Mouse (Mus musculus) embryo, embryonic 11.5 days (tissue): ENCODE data around the gene Lhx9.
"Not testable (repeated sequence)": the region's sequence is repeated elsewhere in the genome, so short reads cannot be mapped to it uniquely, and the experiment has no call there.

Experiments
- DNase-seq: peaks from one replicate; pipeline ENCODE4 v3.0.0-alpha.2; 2012; ENCODE audit warnings: low read depth, low spot score

The Lhx9 gene

DNA sequence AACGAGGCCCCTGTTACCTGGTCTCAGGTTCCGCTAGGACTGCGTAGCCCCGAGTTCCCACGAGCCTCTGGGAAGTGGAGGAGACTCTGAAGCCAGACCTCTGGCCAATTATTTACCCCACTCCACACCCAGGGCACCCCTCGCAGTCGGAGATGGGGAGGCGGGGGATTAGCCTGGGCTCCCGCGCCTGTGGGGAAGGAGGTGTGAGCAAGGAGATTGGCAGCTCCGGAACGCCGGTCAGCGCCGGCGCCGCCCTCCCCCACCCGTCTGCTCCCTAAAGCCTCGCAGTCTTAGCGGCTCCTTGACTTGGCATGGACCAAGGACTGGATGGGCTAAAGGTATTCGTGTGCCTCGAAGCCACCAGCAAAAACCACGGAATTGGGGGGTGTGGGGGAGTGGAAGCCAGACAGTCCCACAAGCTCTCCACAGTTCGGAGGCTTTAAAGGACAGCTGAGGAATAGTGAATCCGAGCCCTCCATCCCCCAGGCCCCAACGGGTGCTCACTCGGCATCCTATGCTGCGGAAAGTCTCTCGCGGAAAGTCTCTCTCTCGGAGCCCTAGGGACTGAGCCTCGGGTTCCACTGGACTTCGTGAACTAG, at the start of gene Lhx9:
Gene Lhx9 (minus strand): TSS at position 67 of the 599 bp plus-strand sequence.
- DNase-seq = no peak

DNA sequence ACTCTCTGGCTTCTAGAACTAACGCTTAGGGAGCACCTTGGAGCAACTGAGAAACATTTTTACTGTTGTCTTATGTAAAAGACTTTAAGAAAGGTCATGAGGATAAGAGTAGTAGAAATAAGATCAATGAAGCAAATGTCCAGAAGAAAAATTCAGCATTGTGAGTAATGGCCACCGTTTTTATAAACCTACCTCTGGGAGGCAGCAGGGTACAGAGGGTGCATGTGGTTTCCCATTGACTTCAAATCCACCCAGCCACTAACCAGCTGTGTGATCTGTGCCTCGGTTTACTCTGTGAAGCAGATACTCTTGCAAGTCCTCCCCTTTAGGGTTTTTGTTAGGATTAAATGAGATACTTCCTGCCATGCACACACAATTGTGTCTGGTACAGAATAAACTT, 47.7 kb upstream of the Lhx9 start:
- no peak for DNase-seq

DNA sequence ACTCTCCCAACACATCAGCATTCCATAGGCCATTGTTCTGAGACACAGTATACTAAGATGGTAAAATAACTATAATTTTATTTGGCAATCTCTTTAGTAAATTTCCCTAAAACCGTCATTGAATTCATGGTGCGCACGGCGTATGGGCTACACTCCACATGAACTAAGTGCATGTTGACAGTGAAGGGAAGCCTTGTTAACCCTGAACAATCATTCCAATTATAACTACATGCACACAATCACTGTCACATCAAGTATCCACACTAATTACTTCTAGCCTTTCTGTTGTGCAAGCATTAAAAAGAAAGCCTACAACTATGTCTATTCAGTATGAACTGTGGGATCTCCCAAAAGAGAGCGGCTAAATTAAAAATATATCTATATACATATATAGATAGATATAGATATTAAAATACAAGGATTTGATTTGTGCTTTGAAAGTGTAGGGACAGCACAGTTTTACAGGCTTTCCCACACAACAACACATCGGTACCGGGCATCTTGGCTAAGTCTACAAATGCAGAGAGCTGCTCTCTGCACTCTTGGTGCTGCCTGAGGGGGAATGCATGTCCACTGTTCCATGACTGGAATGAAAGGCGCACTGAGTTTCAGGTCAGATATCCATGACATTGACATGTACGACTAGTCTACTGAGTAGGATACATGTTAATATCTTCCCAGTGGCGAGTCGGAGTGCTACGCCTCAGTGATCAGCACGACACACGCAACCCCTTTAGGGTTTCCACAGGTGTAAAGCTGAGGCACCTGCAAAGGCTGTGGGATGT, 29.3 kb upstream of the Lhx9 start:
- DNase-seq = no peak

DNA sequence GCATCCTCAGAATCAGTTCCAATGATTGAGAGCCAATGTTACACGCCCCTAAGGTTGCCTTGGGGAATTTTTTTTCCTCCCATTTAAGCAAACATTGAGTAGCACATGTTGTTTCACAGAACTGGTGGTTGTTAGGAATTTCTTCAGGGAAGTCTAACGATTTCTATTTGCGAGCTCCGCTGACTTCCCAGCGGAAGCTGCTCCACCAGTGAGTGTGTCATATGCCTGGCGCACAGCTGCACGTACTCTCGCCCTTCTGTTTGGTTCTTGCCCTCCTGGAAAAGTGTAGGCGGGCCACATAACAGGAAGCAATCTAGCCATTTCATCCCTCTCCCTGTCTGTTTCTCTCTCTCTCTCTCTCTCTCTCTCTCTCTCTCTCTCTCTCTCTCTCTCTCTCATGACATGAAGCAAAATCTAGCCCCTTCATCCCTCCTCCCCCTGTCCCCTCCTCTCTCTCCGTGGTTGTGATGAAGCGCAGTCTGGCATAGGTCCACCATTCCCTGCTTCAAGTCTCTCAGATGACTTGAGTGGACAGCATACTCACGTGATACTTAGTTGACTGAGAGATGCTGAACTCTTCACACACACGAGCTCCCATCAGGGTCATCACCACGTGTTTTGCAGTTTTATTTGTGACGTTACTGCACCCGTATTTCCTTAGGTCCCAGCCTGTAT, 28.1 kb upstream of the Lhx9 start:
- no peak for DNase-seq

DNA sequence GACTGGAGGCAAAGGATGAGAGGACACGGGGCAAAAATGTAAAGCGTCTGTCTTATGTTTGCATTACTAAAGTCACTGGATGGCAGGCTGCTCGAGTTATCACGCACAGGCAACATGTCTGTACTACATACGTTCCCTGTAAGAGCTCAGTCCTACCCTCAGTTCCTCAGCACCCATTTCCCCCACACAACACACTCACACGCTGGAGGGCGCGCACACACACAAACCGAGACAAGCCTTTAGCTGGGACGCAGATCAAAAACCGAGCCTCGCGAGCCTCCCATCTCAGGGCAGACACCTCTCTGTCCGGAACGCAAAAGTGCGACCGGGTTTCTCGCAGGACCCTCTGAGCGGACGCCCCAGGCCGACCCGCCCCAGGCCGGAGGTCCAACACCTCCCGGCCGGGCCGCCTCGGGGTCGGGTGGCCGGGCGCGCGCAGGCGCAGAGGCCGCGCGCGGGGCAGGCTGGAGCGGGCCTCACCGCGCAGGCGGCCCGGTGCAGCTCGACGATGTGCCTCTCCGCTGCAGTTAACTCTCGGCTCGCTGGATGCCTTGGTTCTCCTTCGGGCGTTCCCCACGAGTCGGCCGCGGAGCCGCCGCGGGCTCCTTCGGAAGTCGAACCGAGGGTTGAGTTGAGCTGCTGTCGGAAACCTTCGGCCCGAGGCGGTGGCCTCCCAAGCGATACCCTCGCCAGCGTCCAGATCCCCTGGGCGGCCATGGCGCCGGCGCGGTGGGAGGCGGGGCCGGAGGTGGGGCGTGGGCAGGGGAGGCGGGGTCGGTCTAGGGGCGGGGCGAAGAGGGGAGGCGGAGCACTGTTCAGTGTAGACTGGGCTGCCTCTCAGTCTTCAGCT, 7.9 kb upstream of the Lhx9 start, which contains the start of gene 2310009B15Rik:
Gene 2310009B15Rik (minus strand): TSS at position 752 of the 850 bp plus-strand sequence.
- not testable (repeated sequence) for DNase-seq

DNA sequence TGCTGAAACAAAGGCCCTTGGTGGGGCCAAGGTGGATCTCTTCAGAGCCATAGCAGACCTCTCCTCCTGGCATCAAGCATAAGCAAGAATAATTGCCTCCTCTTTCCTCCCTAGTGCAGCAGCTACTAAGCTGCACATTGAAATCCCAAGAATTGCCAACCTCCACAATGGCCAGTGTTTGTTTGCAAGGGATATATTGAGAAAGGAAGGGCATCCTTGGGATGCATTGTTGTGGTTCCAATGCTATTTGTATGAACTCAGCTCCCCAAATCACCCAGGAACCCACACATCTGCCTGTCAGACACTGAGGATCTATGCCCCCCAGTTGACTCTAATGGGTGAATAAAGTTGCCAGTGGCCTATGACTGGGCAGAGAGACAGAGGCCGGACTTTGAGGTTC, 2.4 kb upstream of the Lhx9 start:
- DNase-seq = no peak

DNA sequence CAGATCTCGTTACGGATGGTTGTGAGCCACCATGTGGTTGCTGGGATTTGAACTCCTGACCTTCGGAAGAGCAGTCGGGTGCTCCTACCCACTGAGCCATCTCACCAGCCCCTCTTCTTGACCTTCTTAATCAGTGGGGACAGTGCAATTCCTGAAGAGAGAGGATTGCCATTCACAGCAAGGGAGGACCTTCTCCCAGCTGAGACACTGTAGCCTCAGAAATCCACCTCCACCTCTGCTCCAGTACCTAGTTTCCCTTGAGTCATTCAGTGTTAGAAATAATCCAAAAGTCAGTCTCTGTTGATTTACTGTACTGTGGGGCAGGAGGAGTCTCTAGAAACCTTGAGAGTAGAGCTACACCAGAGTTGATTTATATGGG, 1.8 kb upstream of the Lhx9 start:
- DNase-seq = no peak

DNA sequence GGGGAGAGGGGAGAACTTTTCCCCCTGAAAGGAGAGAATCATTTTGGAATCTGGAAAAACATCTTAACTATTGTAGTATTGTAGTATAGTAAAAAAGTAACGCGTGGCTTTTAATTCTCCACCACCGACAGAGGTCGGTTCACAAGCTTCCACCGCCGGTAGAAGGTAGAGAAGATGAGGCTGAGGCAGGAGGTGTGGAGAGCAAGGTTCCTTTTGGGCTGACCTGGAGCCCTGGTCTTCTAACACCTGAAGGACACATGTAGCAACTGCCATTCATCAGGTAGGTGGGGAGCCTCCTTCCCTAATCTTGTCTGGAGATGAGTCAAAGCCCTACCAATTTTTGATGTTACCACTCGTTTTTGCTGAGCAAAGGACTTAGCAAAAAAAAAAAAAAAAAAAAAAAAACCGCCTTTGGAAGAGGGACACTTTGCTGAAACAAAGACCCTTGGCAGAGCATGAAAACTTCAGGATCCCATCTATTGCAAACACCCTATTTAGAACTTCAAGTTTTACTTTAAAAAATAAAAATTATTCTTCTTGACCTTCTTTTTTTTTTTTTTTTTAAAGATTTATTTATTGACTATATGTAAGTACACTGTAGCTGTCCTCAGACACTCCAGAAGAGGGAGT, 1.3 kb upstream of the Lhx9 start:
- DNase-seq = no peak

DNA sequence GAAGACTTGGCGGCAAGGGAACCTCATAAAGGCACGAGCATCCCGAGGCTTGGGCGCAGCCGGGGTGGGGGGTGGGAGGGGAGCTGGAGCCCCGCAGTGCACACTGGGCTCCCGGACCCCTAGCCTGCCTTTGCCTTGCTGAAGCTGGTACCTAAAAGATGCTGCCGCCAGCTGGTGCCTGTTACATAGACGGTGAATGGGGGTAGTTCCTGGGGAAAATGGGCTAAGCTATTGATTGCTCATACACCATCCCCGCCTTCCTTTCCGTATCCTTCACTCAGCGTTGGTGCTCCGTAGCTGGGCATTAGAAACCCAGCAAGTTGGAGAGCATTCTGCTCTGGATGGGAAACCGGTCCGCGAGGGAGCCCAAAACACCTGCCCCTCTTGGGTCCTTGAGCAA, 351 bp downstream of the Lhx9 start:
- no peak for DNase-seq

DNA sequence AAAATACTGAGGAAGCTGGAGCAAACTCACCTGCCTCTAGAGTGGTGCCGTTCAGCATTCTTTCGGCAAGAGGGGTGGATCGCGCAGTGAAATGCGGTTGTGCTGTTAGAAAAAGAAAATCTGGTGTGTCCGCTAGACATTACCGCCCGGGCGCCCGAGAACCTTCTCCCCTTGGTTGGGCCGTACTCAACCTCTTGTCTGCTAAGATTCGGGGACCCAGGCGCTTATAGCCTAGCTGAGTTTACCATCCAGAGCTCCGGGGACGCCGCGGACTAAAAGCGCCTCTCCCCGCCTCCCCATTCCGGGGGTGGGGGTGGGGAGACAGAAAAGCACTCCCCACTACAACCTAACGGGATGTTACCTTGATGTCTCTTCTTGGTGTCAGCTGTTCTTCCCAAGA, 1.2 kb downstream of the Lhx9 start:
- DNase-seq = no peak

DNA sequence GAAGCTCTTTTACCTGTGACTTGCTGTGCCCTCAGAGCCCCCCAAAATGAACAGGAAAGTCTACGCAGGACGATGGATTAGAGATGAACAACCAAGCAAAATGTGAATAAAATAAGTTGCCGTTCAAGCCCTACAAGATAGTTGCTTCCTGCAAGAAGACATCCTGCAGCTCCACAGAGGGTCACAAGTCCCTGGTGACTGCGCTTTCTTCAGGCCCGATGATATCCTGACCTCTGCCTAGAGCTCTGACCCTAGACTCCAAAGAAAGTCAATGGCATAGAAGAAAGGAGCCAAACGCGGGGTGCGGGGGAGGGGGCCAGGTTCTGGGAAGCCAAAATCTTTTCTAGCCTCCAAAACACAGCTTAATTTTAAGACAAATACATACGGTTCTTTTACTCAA, 1.8 kb downstream of the Lhx9 start:
- no peak for DNase-seq

DNA sequence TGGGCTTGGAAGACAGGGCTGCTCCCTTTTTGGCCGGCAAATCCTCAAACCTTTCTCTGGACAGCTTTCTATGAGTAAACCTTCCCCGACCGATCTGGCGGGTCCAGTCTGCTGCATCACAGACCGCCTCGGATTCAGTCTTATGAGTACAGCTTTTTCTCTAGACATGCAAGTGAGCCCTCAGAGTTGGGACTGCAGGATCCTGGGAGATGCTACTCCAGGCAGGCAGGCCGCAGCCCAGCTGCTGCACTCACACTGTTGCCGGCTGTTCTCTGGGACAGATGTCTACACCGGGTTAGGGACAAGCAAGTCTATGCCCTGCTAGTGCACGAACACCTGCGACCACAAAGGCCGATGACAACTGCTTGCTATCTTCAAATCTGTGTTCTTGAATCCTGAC, 2.2 kb downstream of the Lhx9 start:
- DNase-seq = no peak

DNA sequence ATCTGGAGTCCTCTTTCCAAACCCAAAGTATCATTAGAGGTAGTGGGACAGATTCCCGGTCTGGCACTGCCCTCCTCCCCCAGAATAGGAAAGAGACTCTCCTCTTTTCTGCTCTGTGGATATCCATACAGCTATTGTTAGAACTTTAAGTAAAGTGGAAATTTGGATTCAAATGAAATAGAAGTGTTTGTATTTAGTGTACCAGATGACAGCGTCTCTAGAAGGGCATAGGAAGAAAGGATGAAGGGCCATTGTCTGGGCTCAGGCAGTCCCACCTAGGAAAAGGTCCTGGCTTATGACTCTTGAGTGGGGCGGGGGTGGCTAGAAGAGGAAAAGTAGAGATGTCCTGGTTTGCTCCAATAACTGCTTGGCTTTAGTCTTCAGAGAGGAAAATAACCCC, 2.9 kb downstream of the Lhx9 start:
- DNase-seq = no peak

DNA sequence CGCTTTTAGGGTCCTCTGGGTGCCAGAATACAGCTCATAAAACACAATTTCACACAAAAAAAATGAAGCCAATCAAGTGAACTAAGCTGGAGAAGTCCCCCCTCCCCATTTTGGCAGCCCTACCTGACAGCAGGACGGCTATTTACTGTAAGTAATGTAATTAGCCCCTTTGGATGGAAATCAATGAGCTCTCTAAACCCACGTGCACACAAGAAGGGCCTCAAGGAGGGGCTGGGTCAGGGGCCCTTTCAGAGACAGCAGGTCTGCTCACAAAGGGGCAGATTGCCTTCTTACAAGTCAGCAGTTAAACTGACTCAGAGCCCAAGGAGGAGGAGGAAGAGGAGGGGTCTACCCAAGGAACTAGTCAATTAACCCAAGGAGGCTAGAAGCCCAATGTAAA, 4.2 kb downstream of the Lhx9 start:
- no peak for DNase-seq

DNA sequence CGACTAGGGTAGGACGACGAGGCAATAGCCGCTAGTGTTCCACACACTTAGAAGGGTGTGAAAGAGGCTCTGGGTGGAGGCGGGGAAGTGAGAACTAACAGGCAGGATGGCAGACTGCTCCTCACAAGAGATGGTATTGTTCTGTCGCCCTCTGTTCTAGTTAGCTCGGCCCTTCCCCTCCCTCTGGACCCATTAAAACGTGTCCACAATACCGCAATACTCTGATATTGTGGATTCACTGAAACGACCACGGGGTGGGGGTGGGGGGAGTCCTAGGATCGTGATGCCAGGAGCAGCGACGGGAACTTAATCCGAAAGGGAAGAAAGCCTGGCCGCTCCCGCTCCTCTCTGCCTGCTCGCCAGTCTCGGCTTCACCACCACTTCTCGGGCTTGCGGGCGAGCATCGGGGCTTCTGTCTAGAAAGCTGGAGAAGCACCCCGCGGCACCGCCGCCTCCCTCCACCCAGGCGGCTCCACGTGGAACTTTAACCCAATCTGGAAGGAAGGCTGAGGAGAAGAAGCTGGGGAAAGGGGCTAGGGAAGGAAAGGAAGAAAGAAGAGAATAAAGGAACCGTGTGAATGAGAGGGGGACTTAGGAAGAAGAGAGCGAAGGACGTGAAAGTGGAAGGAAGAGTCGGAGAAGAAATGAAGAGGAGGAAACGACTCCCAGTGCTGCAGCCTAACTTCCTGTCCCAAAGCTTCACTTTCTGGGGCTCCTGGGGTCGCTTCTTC, 4.9 kb downstream of the Lhx9 start:
- no peak for DNase-seq

DNA sequence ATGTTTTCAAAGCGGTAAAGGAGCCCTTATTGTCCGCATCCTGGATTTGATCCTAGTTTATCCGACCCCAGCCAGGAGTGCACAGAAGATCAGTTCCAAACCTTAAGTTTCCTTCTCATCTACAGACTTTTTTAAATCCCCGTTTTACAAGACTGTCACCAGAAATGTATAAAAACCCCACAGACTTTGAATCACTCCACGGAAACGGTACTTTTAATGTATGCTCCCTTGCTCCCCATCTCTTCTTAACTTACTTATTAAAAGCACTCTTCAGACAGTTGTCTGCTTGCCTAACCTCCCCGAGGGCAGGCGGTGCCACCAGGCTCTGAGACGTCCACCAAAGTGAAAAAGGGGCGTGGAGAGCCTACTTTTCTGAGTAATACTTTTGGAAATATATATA, 5.6 kb downstream of the Lhx9 start:
- no peak for DNase-seq

DNA sequence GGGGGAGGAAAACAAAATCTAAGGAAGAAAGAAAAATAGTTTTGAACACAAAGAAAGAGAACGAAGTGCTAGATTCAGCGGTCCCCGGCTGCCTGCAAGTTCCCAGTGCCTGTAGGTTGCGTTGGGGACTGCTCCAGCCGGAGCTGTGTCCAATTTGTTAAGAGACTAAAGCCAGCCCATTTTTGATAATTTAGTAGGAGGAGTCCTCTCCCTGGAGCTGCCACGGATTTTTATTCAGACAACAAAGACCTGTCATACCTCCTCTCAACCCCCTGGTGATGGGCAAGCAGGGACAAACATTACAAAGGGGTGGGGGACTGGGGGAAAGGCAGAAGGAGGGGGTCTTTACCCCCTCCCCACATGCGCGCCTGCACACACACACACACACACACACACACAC, 6.1 kb downstream of the Lhx9 start:
- no peak for DNase-seq

DNA sequence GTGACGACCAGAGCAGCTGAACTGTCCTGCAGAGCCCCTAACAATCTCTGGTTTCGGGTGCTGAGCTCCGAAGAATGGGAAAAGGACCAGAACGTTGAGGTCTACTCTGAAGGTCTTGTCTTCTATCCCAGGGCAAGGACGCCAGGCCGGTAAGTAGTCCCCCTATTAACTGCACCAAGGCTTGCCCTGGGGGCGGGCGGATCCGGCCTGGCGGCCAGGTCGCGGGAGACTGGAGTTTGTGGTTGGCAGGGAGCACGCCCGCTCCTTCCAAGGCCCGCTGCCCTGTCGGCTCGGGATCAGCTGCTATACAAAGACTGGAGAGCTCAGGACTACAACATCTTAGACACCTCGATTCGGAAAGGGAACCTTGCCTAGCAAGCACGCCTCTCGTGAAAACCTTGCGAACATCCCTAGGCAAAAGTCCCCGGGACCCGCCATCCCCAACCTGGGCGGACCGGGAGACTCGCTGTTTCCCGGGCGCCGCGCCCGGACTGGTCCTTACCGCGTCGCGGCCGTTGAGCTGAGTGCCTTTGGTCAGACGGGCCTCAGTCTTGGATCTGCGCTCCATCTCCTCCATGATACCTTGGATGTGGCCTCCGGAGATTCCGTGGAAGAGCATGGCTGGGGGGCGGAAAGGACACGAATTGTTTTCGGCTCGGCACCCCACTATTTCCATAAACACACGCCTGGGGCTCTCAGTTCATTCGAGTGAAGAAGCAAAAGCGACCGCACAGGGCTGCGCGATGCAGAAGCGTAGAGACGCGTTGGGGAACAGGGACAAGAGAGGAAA, 6.9 kb downstream of the Lhx9 start:
- DNase-seq = no peak

DNA sequence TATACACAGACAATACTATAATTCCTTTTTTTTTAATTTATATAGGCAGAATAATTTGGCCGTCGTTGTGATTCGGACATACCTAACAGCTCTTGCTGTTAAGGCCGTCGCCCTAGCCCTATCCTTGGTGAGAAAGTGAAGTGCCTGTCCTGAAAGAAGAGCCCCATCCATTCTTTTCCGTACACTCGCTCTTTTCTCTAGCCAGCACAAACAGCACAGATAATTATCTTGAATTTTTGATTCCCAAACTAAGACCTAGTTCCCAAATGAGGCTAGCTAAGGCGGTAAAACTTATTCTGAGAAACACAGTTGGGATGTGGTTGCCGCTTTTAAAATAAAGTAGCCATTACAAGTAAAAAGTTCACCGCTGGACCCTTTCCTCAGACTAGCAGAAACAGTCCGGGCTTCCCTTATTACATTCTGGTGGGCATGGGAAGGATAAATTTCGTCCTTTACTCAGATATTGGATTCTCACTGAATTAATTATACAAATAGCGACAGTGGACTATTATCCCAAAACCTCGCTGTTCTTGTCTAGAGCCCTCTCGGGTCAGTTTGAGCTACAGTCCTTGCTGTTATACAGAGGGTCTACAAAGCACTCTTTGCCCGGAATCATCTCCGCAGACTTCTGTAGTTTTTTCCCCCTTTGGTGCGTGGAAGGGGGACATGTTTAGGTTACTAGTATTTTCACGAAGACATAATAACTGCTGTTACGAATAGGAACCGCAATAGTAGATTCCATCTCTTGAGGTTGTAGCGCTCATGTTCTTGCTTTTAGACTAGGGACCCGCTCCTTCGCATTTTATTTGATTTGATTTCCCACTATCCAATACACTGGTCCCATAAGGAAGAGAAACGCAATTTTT, 7.7 kb downstream of the Lhx9 start:
- no peak for DNase-seq
